Mouse (Mus musculus): ENCODE measurements at regions not wholly inside any gene's neighbourhood (a gene's known extent, or its start where the extent isn't known, plus 50 kb on each side); places are given as distances from the start of the nearest gene placed in this dataset.

DNA sequence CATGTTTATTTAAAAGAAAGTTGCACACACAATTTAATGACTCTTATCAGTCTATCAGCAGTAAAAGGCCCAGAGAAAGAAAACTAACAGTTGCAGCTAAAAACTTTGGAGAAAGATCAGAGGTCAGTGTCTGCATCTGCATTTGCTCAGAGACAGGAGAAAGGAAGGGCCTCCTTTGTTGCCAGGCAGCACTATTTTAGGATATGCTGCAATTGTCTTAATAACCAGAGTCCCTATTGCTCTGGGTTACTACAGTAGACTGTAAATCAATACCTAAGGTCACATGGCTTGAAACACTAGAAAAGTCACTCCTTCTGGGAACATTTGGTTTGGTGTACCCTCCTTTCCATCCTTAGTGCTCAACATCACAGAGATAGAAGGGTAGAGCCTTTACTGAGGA lies 175.7 kb downstream of the Hdgfl1 start:
- peak; percentile 28 for DNase-seq (ENCODE audit: low spot score)

DNA sequence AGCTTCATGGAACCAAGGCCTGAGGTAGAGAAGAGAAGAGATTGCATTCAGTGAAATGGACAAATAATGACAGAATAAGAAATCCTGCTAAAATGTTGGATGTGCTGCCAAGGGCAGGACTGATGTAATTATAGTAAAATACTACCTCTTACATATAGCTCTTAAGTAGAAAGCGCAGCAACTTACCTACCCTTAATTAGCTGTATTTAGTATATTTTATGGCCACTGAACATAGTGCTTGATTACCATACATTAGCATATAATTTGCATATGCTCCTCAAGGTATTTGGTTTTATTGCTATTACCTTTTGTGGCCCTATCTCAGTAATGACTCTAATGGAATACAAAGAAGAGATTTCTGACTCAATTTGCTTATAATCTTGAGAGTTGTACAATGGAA lies 176.2 kb downstream of the Hdgfl1 start:
- DNase-seq (ENCODE audit: low spot score), result no peak

DNA sequence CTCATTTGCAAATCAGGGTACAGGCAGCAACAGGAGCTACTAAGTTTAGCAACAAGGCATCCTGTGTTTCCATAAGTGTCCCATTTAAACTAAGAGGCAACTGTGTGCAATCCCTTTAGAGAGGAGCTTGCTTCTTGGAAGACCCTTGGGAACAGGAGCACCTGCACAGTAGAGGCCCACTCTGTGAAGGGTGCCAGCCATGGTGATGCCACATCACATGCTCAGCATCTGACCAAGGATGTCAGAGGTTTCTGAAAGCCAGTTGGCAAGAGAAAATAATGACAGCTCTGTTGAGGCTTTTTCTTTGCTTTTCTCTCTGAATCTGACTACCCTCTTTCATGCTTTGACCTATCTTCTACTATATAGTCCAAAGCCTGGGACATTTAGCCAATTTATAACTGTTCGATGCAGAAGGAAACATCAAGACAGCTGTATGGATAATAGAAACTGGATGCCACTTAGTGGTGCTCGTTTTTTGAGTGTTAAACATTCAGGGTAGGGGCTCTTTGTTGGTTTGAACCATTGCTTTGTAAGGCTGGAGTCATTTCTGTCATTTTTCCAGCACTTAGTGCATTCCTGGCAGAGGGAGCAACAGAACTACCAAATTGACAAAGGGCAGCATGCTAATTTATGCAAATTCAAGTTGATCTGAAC lies 193.9 kb downstream of the Hdgfl1 start:
- no peak for DNase-seq (ENCODE audit: low spot score)

DNA sequence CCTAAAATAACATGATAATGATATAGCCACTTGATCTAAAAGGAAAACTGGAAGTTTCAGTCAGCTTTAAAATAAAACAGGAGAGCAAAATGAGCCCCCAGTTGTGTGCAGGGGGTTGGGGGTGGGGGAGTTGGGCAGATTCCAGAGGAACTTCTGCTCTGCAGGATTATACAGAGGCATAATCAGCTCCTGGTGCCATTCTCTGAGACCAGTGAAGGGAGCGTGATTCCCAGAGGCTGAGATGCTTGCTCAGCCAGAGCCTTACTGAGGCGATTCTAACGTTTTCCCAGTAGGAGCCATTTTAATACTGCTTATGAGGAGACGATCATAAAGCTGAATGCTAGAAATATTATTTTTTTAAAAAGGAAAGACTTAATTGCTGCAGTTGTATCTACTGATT lies 200.5 kb downstream of the Hdgfl1 start:
- DNase-seq (ENCODE audit: low spot score), result peak; percentile 41

DNA sequence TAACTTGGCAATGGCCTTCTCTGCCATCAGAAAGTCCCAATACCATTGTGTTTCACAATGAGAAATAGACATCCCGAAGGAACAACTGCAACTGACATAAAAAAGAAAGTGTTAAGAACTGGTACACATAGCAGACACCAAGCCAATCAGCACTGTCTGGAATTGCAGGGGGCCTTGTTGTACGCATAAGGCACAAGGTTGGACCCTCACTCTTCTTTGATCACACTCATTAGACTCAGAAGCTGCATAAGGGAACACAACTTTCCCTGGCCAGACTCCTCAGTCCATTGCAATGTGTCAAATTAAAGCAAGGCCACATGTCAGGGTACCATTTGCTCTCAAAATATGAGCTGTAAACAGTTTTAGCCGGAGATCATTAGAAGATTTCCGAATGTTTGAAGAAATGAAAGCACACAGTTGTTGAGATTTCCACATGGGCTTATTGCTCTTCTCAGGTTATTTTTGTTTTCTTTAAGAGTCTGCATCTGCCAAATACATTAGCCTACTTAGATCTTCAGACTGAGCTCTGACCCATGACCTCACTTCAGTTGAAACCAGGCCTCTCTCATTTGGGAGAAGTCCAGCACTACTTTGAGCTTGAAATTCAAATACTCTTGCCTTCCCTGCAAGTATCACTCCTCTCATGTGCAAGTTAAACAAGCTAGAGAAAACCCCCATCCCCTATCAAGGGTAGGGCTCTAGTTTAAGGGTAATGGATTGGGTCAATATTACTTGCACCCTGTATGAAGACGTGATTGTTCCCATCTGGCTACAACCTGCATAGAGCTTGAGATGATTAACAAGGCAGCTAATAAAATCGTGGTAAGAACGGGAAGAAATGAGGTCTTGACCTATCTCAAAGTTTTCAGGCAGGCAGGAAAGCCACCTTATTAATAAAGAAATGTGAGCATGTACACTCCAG lies 204.8 kb downstream of the Hdgfl1 start:
- peak; percentile 56 for DNase-seq (ENCODE audit: low spot score)

DNA sequence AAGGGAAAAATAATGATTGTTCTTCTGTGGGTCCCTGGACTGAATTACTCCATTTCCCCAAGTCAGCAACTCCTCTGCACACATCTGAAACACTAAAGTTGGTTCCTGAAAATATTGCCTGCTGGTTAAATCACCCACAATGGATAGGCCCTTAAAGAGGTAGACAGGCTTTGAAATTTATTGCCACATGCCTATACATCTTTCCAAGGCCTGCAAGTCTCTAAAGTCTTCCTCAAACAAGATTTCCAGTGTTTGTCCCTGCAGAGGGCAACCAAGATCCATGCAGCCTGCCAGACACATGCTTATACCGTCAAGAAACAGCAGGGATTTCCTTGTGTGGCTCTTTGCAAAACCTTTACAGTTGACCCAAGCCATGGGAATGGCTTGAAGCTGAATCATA lies 211.6 kb downstream of the Hdgfl1 start:
- peak; percentile 74 for DNase-seq (ENCODE audit: low spot score)

DNA sequence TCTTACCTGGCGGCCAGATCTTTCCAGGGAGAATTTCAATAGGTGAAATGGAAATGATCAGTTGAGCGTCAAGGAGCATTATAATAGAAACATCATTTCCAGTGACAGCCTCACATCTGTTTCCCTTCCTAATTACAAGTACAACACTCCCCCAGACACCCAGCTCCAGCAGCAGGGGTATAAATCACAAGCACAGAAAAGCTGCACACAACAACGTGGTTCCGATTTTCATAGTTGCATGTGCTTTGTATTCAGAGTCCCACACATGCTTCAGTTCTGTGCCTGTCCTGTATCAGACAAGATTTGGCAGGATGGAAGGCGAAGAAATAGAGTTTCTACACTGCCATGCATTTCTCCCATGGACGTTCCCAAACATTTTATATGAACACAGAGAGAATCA lies 215.7 kb downstream of the Hdgfl1 start:
- peak; percentile 30 for DNase-seq (ENCODE audit: low spot score)

DNA sequence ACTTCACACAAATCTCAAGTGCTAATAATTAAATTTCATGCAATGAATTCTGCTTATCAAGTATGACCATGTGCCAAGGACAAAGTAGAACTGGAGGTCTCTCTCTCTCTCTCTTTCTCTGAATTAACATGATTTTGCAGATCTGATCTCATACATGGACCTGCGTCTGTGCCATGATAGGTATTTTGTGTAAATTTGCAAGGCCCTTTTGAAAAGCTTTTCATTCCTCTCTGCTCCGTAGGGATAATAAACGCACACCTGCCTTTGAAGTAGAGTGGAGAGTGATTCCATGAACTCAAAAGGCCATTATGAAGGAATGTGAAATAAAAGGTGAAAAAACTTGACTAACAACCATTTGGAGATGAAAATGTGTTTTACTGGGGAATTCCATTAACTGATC lies 217.8 kb downstream of the Hdgfl1 start:
- no peak for DNase-seq (ENCODE audit: low spot score)

DNA sequence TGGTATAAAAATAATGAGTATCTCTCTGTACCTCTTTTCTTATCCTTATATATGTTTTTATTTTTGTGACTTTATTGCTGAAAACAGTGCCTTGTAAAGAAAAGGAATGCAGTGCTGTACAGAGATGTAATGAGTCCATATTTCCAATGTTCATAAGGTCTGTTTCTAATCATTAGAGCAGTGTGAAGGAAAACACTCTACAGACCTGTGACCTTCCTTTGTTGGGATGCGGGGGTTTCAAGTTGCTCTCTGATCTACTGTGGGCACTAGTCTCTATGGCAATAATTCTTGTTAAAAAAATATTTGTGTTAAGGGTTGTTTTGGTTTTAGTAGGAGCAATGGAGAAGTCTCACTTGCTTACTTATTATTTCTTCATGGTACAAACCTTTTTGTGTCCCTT lies 231.0 kb downstream of the Hdgfl1 start:
- peak; percentile 58 for DNase-seq (ENCODE audit: low spot score)

DNA sequence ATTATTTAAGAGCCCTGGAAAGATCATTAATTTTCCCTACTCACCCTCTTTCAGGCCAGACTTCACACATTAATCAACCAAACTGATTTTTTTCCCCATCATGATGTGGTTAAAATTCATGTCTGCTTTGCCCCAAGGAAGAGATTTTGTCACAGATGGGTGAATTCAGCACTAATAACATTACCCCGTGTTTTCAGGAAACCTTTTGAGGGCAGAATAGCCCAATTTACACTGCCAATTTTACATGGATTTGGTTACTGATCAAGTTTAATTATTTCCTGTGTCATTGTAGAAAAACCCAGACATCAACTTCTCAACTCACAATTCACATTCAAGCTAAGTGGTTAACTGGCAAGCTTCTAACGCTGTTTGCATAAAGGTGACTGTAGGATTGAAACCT lies 233.4 kb downstream of the Hdgfl1 start:
- DNase-seq (ENCODE audit: low spot score), result no peak

DNA sequence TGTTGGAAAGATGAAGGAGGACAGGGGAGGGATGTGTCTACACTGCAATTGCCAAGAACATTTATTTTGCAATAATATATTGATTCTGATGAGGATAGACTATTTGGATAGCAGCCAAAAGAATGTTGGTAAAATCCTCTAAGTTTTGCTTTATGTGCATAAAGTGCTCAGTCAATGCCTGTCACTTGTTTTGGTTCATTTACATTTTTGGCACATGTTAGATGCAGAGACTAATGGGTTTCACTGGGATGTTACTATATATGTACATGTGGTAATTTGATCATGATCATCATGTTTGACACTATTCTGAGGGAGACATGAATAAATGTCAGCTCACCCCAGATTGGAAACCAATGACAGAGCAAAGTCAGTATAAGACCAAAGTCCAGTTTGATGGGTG lies 237.2 kb downstream of the Hdgfl1 start:
- no peak for DNase-seq (ENCODE audit: low spot score)

DNA sequence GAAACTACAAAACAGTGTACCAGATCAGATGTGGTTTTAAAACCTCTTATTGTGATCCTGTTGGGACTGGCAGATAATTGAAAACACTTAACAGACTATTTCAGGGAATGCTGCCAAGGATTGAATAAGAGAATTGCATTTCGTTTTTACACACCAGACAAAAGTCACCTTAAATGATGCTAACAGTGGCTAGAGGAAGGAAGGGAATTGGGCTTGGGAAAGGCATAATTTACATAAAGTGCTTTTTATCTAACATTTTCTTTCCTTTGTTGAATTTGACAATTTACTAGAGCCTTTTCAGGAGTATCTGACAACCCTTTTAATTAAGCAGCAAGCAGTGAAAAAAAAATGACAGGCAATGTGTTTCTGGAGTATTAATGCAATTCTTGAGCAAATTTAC lies 250.9 kb downstream of the Hdgfl1 start:
- no peak for DNase-seq (ENCODE audit: low spot score)

DNA sequence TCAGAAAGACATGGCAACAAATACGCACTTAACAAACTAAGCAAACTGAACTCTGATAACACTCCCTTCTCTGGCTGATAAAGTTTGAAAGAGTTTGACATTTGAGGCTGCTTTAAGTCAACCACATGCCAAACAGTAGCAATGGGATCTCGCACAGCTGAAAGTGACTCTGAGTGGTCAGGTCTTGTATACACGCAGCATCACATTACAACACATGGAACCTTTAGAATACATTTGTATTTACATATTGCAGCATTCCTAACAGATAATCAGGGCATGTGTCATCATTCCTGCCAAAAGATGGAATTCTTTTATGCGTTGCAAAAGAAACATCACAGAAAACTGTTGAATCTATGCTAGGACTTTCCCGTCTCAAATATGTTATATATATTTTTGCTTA lies 251.5 kb downstream of the Hdgfl1 start:
- DNase-seq (ENCODE audit: low spot score), result no peak

DNA sequence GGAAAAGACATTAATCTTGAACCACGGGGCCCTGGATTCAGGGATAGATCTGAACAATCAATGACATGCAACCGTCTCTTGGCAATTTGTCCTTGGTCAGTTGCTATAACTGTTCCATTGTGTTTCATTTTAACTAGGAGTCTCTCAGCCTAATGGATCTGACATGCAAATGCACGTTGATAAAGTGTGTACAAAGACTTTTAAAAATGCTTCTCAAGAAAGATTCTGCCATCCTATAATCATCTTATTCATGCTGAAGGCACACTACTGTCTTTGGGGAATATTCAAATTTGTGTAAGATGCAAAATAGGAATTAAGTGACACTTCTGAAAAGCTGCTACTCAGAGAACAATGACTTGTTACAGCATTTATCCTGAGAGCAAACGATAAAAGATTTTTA lies 252.3 kb downstream of the Hdgfl1 start:
- DNase-seq (ENCODE audit: low spot score), result no peak

DNA sequence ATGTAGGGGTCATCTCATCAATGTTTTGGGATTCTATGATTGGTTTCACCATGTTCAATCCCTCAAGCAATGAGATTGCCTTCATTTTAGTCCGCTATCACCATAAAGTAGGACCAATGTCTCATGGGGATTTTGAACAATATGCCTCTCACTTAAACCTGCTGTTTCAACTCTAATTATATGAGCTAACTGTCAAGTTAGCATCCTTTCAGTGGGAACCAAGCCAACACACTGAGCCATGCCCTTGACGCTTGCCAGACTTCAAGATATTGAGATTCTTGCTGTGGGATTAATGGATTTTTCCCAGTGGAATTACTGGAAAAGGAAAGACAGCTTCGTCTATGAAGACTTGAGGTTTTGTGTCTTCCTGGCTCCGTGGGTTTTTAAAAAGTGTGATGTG lies 259.5 kb downstream of the Hdgfl1 start:
- DNase-seq (ENCODE audit: low spot score), result no peak

DNA sequence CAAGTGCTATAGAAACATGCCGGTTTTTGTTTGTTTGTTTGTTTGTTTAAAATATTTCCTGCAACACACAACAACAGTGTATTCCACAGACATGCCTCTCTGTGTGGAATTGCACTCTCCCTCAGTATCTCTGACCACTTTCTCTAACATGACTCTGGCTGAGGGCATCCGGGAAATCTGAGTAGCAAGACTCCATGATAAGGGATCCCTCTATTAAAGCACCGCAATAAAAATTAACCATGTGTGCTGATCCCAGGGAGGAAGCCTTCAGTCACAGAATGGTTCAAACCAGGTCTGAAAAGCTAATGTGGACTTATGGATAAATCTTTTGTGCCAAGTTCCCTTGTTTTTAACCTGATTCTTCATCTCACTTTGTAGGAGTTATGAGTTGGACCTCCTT lies 260.1 kb downstream of the Hdgfl1 start:
- no peak for DNase-seq (ENCODE audit: low spot score)

DNA sequence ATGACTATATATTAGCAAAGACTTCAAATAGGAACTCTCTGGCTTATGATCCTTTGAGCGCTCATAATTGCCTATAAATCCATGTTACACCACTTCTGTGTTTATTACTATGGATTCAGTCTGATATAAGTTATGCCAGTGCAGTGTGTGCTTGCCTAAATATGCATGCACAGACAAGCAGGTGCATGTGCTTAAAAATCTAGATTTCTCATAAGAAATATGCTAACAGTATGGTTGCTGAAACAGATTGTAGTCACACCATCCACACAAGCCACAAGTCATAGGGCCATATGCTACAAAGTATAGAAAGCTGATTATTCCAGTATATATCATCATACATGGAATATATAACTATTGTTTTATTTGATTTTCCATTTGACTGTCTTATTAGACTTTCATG lies 266.2 kb downstream of the Hdgfl1 start:
- DNase-seq (ENCODE audit: low spot score), result no peak

DNA sequence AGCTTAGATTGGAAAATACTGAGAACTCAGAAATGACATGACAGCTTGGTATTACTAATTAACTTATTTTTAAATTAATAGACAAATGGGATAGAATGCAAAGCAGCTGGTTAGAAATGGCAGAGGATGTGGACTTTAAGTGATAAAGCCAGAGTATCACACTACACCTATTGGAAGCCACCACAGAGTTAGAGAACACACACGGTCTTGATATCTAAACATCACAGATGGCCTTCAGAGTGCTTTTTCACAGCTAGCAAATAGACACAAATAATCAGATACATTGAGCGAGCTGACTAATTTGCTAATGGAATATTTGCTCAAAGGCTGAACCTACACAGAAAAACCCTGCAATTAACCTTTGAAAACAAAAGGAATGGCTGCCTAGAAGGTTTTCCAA lies 272.9 kb downstream of the Hdgfl1 start:
- DNase-seq (ENCODE audit: low spot score), result no peak

DNA sequence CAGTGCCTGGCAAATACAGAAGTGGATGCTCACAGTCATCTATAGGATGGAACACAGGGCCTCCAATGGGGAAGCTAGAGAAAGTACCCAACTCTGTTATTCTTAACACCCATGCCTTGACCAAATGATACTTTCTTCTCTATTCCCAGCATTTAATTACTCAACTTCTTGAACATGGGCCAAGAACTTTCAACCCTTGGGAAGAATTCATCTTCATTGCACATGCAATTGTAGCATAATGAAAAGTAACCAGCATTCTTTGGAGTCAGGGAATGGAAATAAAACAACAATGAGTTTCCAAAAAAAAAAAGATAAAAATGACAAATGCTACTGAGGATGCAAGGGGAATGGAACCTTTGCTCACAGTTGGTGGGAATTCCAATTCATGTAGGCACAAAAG lies 274.1 kb downstream of the Hdgfl1 start:
- DNase-seq (ENCODE audit: low spot score), result no peak

DNA sequence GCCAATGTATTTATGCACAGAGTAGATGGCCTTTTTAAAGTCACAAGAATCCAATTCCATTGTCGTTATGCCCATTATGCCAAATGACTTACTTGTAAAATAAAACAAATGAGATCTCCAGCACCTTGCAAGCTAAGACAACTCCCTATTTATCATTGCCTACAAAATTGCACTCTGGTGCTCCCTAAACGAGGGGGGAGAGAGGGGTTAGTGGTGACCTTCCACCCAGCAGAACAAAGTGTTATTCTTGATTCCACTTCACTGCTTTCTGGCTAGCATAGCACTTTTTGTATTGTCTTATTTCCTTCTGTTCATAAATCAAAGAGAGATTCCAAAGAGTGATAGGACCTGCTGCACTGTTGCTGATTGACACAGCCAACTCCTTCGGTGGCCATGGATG lies 300.6 kb downstream of the Hdgfl1 start:
- DNase-seq (ENCODE audit: low spot score), result peak; percentile 9

DNA sequence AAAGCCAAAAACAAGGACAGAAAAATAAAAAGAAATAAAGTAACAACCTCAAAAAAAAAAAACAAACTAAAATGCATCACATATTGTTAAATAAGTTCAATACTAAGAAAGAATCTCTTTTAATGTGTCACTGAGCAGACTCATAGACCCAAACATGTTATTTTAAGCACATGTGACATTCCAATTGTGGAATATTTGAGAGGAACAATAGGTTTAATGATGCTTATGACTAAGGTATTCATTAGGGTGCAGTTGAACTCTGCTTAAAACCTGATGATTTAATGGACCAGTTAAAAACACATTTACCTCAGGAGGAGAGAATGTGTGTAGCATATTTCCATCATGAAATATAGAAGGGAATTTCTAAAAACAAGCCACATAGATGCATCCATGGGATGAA lies 302.4 kb downstream of the Hdgfl1 start:
- DNase-seq (ENCODE audit: low spot score), result no peak

DNA sequence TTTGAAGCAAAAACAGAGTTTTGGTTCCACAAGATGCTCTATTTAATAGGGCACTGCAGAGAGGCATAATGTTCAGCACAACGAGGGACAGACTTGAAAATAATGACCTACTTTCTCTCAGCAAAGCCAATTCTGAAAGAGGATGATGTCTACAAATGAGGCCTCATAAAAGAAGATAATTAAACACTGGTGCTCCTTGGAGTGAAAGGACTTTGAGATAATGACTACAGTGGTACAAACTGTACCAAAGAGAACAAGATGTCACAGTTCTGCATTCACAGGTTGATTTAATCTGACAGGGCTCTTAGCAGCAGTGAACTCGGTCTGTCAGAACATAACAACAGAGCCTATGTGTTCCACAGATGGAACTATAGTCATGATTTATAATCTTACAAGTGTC lies 305.4 kb downstream of the Hdgfl1 start:
- DNase-seq (ENCODE audit: low spot score), result no peak

DNA sequence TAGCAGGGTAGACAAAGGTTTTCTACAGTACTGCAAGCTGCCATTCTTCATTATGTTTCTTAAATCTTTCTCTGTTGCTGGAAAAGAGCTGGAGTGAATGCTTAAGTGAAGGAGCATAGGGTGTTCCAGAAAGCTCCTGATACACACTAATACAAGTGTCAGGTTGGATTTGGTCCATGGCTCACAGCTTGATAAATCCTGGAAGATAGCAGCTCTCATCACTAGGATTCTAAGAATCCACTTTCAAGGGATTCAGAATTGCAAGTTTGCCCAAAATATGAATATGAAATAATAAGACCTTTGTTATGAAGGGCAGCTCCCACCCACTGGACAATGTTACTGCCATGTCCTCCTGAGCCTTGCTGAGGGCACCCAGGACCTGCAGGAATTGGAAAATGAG lies 305.9 kb downstream of the Hdgfl1 start:
- no peak for DNase-seq (ENCODE audit: low spot score)

Measured in embryo, embryonic 10.5 days (tissue).